Mouse (Mus musculus) lung, adult 2 months (tissue): ENCODE results near the gene Spata31d1d. TPM values are rescaled to one million over a fixed set of nuclear protein-coding genes. Genes with fewer than 3 reads are reported as not detected.
"Not testable (repeated sequence)": the region's sequence is repeated elsewhere in the genome, so short reads cannot be mapped to it uniquely, and the experiment has no call there.

Source experiments
- DNase-seq: peaks from one replicate; pipeline ENCODE4 v3.0.0; 2022
- H3K4me1 ChIP-seq: fragments of 200-500 bp; 2 replicates; pipeline ENCODE4 v1.6.1; 2011; ENCODE audit warnings: low read length; ENCODE audit not compliant: control insufficient read depth, insufficient read depth
- H3K4me3 ChIP-seq: fragments of 200-500 bp; replicated peaks from 2 replicates; pipeline ENCODE3; 2011; ENCODE audit warnings: low read depth, mild to moderate bottlenecking, control low read depth, low read length; ENCODE audit errors: extremely low read depth
- CTCF ChIP-seq: fragments of 200-500 bp; IDR thresholded peaks from 2 replicates; pipeline ENCODE4 v1.5.1; 2011; ENCODE audit warnings: mild to moderate bottlenecking, low read length, control low read depth; ENCODE audit not compliant: insufficient read depth
- POLR2A ChIP-seq: fragments of 200-500 bp; IDR thresholded peaks from 2 replicates; pipeline ENCODE4 v1.6.1; 2011; ENCODE audit warnings: low read depth, mild to moderate bottlenecking, control low read depth, low read length, borderline replicate concordance; ENCODE audit errors: extremely low read depth
- WGBS: fragments of 180-500 bp; shearing (Covaris S2); methylation state at CpG from one replicate; pipeline ENCODE4 v1.1.7; 2018; 5-methylcytosine and 5-hydroxymethylcytosine counted together
- polyA plus RNA-seq: library from polyadenylated mRNA; depleted of rRNA; stranded (reverse); fragments of >200 nt; gene quantifications from 2 replicates; pipeline ENCODE4 v1.2.3, GENCODE M21; 2012

The Spata31d1d gene
- polyA plus RNA-seq, 1 experiment: not detected

- Histone ChIP-seq H3K4me3 (no peak overlapping the region), H3K4me1 (no peaks in the 10 kb centered on the region)
- no peak for TF ChIP-seq POLR2A
- WGBS: 89% methylated on average over 2 of the region's 2 CpGs
- DNase-seq: no peak
Observed at GRCm38 (mm10) chr13:59738455-59738854, 6.9 kb upstream of the Spata31d1d start.

GRCm38 (mm10) chr13:59735190-59735589 is 3.6 kb upstream of the Spata31d1d start:
- Histone ChIP-seq H3K4me3 (no peak overlapping the region), H3K4me1 (no peaks in the 10 kb centered on the region)
- DNase-seq: no peak
- no peak for TF ChIP-seq POLR2A
- TF ChIP-seq CTCF: no peak
- 23% methylated on average over 3 of the region's 3 CpGs for WGBS

- not testable (repeated sequence) for H3K4me3 ChIP-seq, H3K4me1 ChIP-seq, DNase-seq
- WGBS: 21% methylated on average over 6 of the region's 6 CpGs
Observed at GRCm38 (mm10) chr13:59734347-59734746, 2.8 kb upstream of the Spata31d1d start.

GRCm38 (mm10) chr13:59733936-59734335 is 2.4 kb upstream of the Spata31d1d start:
- DNase-seq: no peak
- Histone ChIP-seq H3K4me1 (no peaks in the 10 kb centered on the region), H3K4me3 (no peak overlapping the region)
- 80% methylated on average over 4 of the region's 4 CpGs for WGBS
- TF ChIP-seq POLR2A (no peak), CTCF (no peak)

- 16% methylated on average over 7 of the region's 7 CpGs for WGBS
- no peak overlapping the region for H3K4me3 ChIP-seq
- no peaks in the 10 kb centered on the region for H3K4me1 ChIP-seq
- TF ChIP-seq POLR2A (no peak), CTCF (peak; percentile 97)
- peak; percentile 75 for DNase-seq
Observed at GRCm38 (mm10) chr13:59728378-59729093, 3.0 kb downstream of the Spata31d1d start.

GRCm38 (mm10) chr13:59726139-59726867 is 5.2 kb downstream of the Spata31d1d start:
- Histone ChIP-seq H3K4me3 (no peak overlapping the region), H3K4me1 (no peaks in the 10 kb centered on the region)
- DNase-seq: no peak
- no peak for TF ChIP-seq CTCF
- TF ChIP-seq POLR2A: no peak
- WGBS: 36% methylated on average over 29 of the region's 29 CpGs

- WGBS: 92% methylated on average over 1 of the region's 1 CpGs
- H3K4me3 ChIP-seq, H3K4me1 ChIP-seq, DNase-seq: not testable (repeated sequence)
Observed at GRCm38 (mm10) chr13:59722089-59722488, 9.5 kb downstream of the Spata31d1d start.

- TF ChIP-seq POLR2A (no peak), CTCF (no peak)
- Histone ChIP-seq H3K4me1 (no peaks in the 10 kb centered on the region), H3K4me3 (no peak overlapping the region)
- WGBS: 79% methylated on average over 1 of the region's 1 CpGs
- no peak for DNase-seq
Observed at GRCm38 (mm10) chr13:59719475-59719874, 12.1 kb downstream of the Spata31d1d start.

GRCm38 (mm10) chr13:59718857-59719440 is 12.6 kb downstream of the Spata31d1d start:
- WGBS: 16% methylated on average over 6 of the region's 6 CpGs
- H3K4me3 ChIP-seq, H3K4me1 ChIP-seq, DNase-seq: not testable (repeated sequence)

- WGBS: 35% methylated on average over 3 of the region's 3 CpGs
- no peak for TF ChIP-seq CTCF
- Histone ChIP-seq H3K4me3 (no peak overlapping the region), H3K4me1 (no peaks in the 10 kb centered on the region)
- no peak for DNase-seq
Observed at GRCm38 (mm10) chr13:59713710-59714109, 17.8 kb downstream of the Spata31d1d start.

GRCm38 (mm10) chr13:59711984-59712383 is 19.6 kb downstream of the Spata31d1d start, which contains the start of gene Spata31d1b:
Spata31d1b (plus strand) TSS chr13:59712284.
- H3K4me1 ChIP-seq, H3K4me3 ChIP-seq, DNase-seq: not testable (repeated sequence)
- 69% methylated on average over 3 of the region's 3 CpGs for WGBS
